Mouse (Mus musculus) forebrain, embryonic 12.5 days (tissue): Measurements from ENCODE around the gene Tst. TPM values are rescaled to one million over a fixed set of nuclear protein-coding genes. Genes with fewer than 3 reads are reported as not detected.
A peak's percentile ranks its signal among the peaks of the same experiment; 100 is the strongest.

ENCODE experiments used
- ATAC-seq: fragments of 200-750 bp; cut with Nextera tagmentation; 2 replicates; pipeline ENCODE4 v1.8.0; 2017; ENCODE audit warnings: moderate TSS enrichment; ENCODE audit not compliant: low FRiP score
- H3K27ac ChIP-seq: fragments of 300-500 bp; sonication (generic); 2 replicates; pipeline ENCODE4 v1.5.1; 2016; ENCODE audit warnings: mild to moderate bottlenecking
- H3K27me3 ChIP-seq: fragments of 300-500 bp; sonication (generic); 2 replicates; pipeline ENCODE4 v1.6.1; 2016; ENCODE audit warnings: mild to moderate bottlenecking
- H3K36me3 ChIP-seq: fragments of 300-500 bp; sonication (generic); replicated peaks from 2 replicates; pipeline ENCODE4 v1.6.1; 2016; ENCODE audit warnings: mild to moderate bottlenecking
- H3K4me1 ChIP-seq: fragments of 300-500 bp; sonication (generic); 2 replicates; pipeline ENCODE4 v1.6.1; 2016
- H3K4me2 ChIP-seq: fragments of 300-500 bp; sonication (generic); 2 replicates; pipeline ENCODE4 v1.6.1; 2016; ENCODE audit warnings: mild to moderate bottlenecking, moderate library complexity
- H3K4me3 ChIP-seq: fragments of 300-500 bp; sonication (generic); replicated peaks from 2 replicates; pipeline ENCODE4 v1.5.1; 2016; ENCODE audit warnings: mild to moderate bottlenecking
- H3K9ac ChIP-seq: fragments of 300-500 bp; sonication (generic); 2 replicates; pipeline ENCODE4 v1.6.1; 2016; ENCODE audit warnings: mild to moderate bottlenecking
- H3K9me3 ChIP-seq: fragments of 300-500 bp; sonication (generic); 2 replicates; pipeline ENCODE4 v1.6.1; 2016
- WGBS: fragments of 180-500 bp; shearing (Covaris S2); methylation state at CpG from one replicate; pipeline ENCODE4 v1.1.7; 2016; 5-methylcytosine and 5-hydroxymethylcytosine counted together
- polyA plus RNA-seq: library from polyadenylated mRNA; unstranded; fragments of >200 nt; fragmentation: Nextera tagmentation; extraction: Ambion mirVana; gene quantifications from 2 replicates; pipeline ENCODE4 v1.2.1, GENCODE M21; 2016

Gene Tst
- 10.1 and 10.3 TPM in 2 replicates for polyA plus RNA-seq

GRCm38 (mm10) chr15:78405517-78406211, at the start of gene Tst:
Tst (minus strand) TSS chr15:78405907.
- Histone ChIP-seq H3K27me3 (peaks cover 28% of the 10 kb centered on the region), H3K36me3 (0 out of 2 replicates have a peak, but pooled peaks cover 1% of the 10 kb centered on the region), H3K9me3 (no peaks in the 10 kb centered on the region), H3K4me2 (peak within 1 kb of the TSS; percentile 89), H3K4me3 (peak within 1 kb of the TSS; percentile 62), H3K4me1 (peaks cover 54% of the 10 kb centered on the region), H3K9ac (peak within 1 kb of the TSS; percentile 71), H3K27ac (peak within 1 kb of the TSS; percentile 97)
- peak; percentile 80 for ATAC-seq
- WGBS = 1% methylated on average over 34 of the region's 34 CpGs

- no peak for ATAC-seq
- Histone ChIP-seq H3K4me3 (no peak overlapping the region), H3K9ac (no peak overlapping the region), H3K4me1 (no peaks in the 10 kb centered on the region), H3K27me3 (no peaks in the 10 kb centered on the region), H3K36me3 (no peaks in the 10 kb centered on the region), H3K9me3 (no peaks in the 10 kb centered on the region), H3K27ac (no peak overlapping the region), H3K4me2 (no peak overlapping the region)
- WGBS = 85% methylated on average over 4 of the region's 4 CpGs
Observed at GRCm38 (mm10) chr15:78455168-78455567, 49.5 kb upstream of the Tst start.

- Histone ChIP-seq H3K36me3 (no peaks in the 10 kb centered on the region), H3K27ac (no peak overlapping the region), H3K4me1 (peaks cover 10% of the 10 kb centered on the region; the same call in 1 of the 2 replicates), H3K9ac (no peak overlapping the region), H3K4me3 (no peak overlapping the region), H3K9me3 (no peaks in the 10 kb centered on the region), H3K27me3 (no peaks in the 10 kb centered on the region), H3K4me2 (no peak overlapping the region)
- ATAC-seq = no peak
- 90% methylated on average over 3 of the region's 3 CpGs for WGBS
Observed at GRCm38 (mm10) chr15:78452929-78453328, 47.2 kb upstream of the Tst start.

- no peak overlapping the region for H3K9ac ChIP-seq
- no peak overlapping the region for H3K4me3 ChIP-seq
- peaks cover 3% of the 10 kb centered on the region; the same call in 1 of the 2 replicates for H3K27me3 ChIP-seq
- no peak overlapping the region for H3K27ac ChIP-seq
- ATAC-seq = no peak
- WGBS = 84% methylated on average over 2 of the region's 2 CpGs
- H3K4me1 ChIP-seq = peaks cover 15% of the 10 kb centered on the region; the same call in 1 of the 2 replicates
- H3K9me3 ChIP-seq = no peaks in the 10 kb centered on the region
- H3K4me2 ChIP-seq = no peak overlapping the region
- H3K36me3 ChIP-seq = no peaks in the 10 kb centered on the region
Observed at GRCm38 (mm10) chr15:78451201-78451600, 45.5 kb upstream of the Tst start.

GRCm38 (mm10) chr15:78450419-78450768, 44.7 kb upstream of the Tst start:
- Histone ChIP-seq H3K27me3 (peaks cover 3% of the 10 kb centered on the region; the same call in 1 of the 2 replicates), H3K4me3 (no peak overlapping the region), H3K9me3 (no peaks in the 10 kb centered on the region), H3K4me2 (no peak overlapping the region), H3K36me3 (no peaks in the 10 kb centered on the region), H3K27ac (no peak overlapping the region), H3K9ac (no peak overlapping the region), H3K4me1 (peaks cover 15% of the 10 kb centered on the region; the same call in 1 of the 2 replicates)
- 90% methylated on average over 6 of the region's 6 CpGs for WGBS
- ATAC-seq = no peak

- ATAC-seq = no peak
- Histone ChIP-seq H3K4me1 (peaks cover 15% of the 10 kb centered on the region; the same call in 1 of the 2 replicates), H3K27ac (no peak overlapping the region), H3K36me3 (no peaks in the 10 kb centered on the region), H3K9me3 (no peaks in the 10 kb centered on the region), H3K9ac (no peak overlapping the region), H3K27me3 (peaks cover 3% of the 10 kb centered on the region; the same call in 1 of the 2 replicates), H3K4me3 (no peak overlapping the region), H3K4me2 (no peak overlapping the region)
- 38% methylated on average over 7 of the region's 7 CpGs for WGBS
Observed at GRCm38 (mm10) chr15:78449694-78450418, 44.1 kb upstream of the Tst start.

- H3K36me3 ChIP-seq = no peaks in the 10 kb centered on the region
- no peak overlapping the region for H3K27ac ChIP-seq
Observed at GRCm38 (mm10) chr15:78449131-78449530, 43.4 kb upstream of the Tst start.

GRCm38 (mm10) chr15:78447746-78448535, 42.2 kb upstream of the Tst start:
- peaks cover 15% of the 10 kb centered on the region; the same call in 1 of the 2 replicates for H3K4me1 ChIP-seq
- peak overlapping the region; percentile 77 for H3K27ac ChIP-seq
- WGBS = 1% methylated on average over 22 of the region's 22 CpGs

More at GRCm38 (mm10) chr15:78449131-78449530, 43.4 kb upstream of the Tst start:
- H3K4me1 ChIP-seq = peaks cover 15% of the 10 kb centered on the region; the same call in 1 of the 2 replicates
- ATAC-seq = no peak
- no peak overlapping the region for H3K4me3 ChIP-seq
- H3K27me3 ChIP-seq = peaks cover 3% of the 10 kb centered on the region; the same call in 1 of the 2 replicates
- WGBS = 80% methylated on average over 6 of the region's 6 CpGs
- no peak overlapping the region for H3K9ac ChIP-seq
- no peak overlapping the region for H3K4me2 ChIP-seq
- no peaks in the 10 kb centered on the region for H3K9me3 ChIP-seq

GRCm38 (mm10) chr15:78447121-78447520, 41.4 kb upstream of the Tst start:
- no peak overlapping the region for H3K27ac ChIP-seq

More at GRCm38 (mm10) chr15:78447746-78448535, 42.2 kb upstream of the Tst start:
- Histone ChIP-seq H3K27me3 (peaks cover 3% of the 10 kb centered on the region; the same call in 1 of the 2 replicates), H3K4me3 (peak overlapping the region; percentile 24), H3K4me2 (peak overlapping the region; percentile 58), H3K9ac (peak overlapping the region; percentile 50; the same call in 1 of the 2 replicates), H3K36me3 (no peaks in the 10 kb centered on the region), H3K9me3 (no peaks in the 10 kb centered on the region)
- ATAC-seq = peak; percentile 61

GRCm38 (mm10) chr15:78443857-78444256, 38.1 kb upstream of the Tst start:
- 61% methylated on average over 6 of the region's 6 CpGs for WGBS
- Histone ChIP-seq H3K36me3 (no peaks in the 10 kb centered on the region), H3K4me1 (peaks cover 20% of the 10 kb centered on the region; the same call in 1 of the 2 replicates), H3K4me3 (no peak overlapping the region), H3K27ac (no peak overlapping the region), H3K9ac (no peak overlapping the region), H3K9me3 (no peaks in the 10 kb centered on the region), H3K27me3 (peaks cover 3% of the 10 kb centered on the region; the same call in 1 of the 2 replicates), H3K4me2 (no peak overlapping the region)
- ATAC-seq = no peak

More at GRCm38 (mm10) chr15:78447121-78447520, 41.4 kb upstream of the Tst start:
- no peak overlapping the region for H3K4me2 ChIP-seq
- H3K4me3 ChIP-seq = no peak overlapping the region
- WGBS = 42% methylated on average over 7 of the region's 7 CpGs
- no peak for ATAC-seq
- H3K36me3 ChIP-seq = no peaks in the 10 kb centered on the region
- no peak overlapping the region for H3K9ac ChIP-seq
- H3K4me1 ChIP-seq = peaks cover 15% of the 10 kb centered on the region; the same call in 1 of the 2 replicates
- no peaks in the 10 kb centered on the region for H3K9me3 ChIP-seq
- peaks cover 3% of the 10 kb centered on the region; the same call in 1 of the 2 replicates for H3K27me3 ChIP-seq

GRCm38 (mm10) chr15:78442231-78442630, 36.5 kb upstream of the Tst start:
- Histone ChIP-seq H3K27me3 (peaks cover 6% of the 10 kb centered on the region), H3K9me3 (no peaks in the 10 kb centered on the region), H3K27ac (no peak overlapping the region), H3K4me2 (no peak overlapping the region), H3K9ac (no peak overlapping the region), H3K4me1 (peaks cover 24% of the 10 kb centered on the region), H3K4me3 (no peak overlapping the region), H3K36me3 (no peaks in the 10 kb centered on the region)
- ATAC-seq = no peak
- 92% methylated on average over 19 of the region's 19 CpGs for WGBS
